Mouse (Mus musculus) layer of hippocampus, postnatal 10 days (tissue): ENCODE data around the gene C1galt1. TPM values are rescaled to one million over a fixed set of nuclear protein-coding genes. Genes with fewer than 3 reads are reported as not detected.

Experiments used
- DNase-seq, 2 experiments: peaks; one replicate each; pipeline ENCODE4 v3.0.0; 2021; ENCODE audit warnings: low spot score in 2 of 2
- long read RNA-seq: library from polyadenylated mRNA; stranded (forward); transcript quantifications from one replicate; pipeline ENCODE4 v2.0.0, GENCODE M21; 2023
- total RNA-seq, 2 experiments: library from RNA; stranded (reverse); gene quantifications; 2 replicates each; pipeline ENCODE4 v1.2.3; 2021

Gene C1galt1
- total RNA-seq, result 10 to 100 TPM; 12.8 to 13.2 TPM
- long read RNA-seq, full-length matches to known transcripts, result 3 of 5 reads
- long read RNA-seq, partial matches to known transcripts, result 0 of 5 reads
- long read RNA-seq, other reads (novel, unspliced or antisense), result 2 of 5 reads

DNA sequence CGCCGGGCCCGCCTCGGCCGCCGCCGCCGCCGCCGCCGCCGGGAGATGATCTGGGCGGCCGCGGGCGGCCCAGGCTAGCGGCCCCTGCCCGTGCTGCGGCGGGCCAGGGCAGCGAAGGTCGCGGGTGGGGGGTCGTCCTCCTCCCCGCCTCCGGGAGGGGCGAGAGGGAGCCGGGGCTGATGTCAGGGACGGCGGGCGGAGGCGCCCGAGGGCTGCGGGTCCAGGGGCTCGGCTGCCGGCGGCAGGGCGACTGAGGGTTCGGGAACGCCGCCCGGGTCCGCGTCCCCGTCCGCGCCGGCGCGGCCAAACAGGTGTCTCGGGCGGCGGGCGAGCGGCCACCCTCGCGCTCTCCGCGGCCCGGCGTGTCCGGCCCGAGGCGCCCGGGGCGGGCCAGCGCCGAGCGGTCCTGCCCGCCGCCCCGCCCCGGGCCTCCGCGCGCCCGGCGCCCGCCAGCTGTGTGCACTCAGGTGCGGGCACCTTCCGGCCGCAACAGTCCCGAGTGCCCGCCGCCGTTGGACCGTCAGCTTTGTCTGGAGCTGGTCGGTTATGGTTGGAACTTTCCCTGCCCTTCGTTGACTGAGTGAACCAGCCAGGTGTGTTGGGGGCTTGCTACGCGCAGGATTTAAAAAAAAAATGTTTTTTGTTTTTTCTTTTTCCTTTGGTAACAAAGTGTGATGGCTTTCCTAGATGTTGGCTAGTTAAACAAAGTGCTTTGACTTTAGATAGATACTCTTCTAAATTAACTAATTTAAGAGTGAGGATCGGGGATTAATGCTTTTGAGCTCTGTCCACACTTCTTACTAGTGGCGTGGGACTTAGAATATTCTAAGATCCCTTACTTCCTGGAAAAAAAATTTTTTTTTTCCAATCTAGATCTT, at the start of gene C1galt1:
Gene C1galt1, plus strand, starts transcription at position 41 of the 878 bp plus-strand sequence.
- peak in 1 of 2 experiments; percentile 18 for DNase-seq

DNA sequence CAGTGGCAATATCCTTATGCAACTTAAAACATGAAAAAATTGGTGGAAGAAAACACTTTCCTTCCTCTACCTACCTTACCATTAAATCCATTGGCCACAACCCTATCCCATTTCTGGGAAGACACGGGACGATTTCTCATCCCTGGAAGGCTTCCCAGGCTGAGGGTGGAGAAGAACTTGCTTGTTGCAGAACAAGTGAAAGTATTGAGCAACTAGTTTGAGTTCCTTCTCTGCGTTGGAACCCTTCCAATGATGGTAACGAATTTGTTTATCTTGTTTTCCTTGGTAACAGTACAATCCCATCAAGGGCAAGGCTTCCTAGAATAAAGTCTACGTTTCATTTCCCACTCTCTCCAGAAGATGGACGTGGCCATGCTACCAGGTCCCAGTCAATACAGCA, 44.7 kb upstream of the C1galt1 start:
- no peak for DNase-seq

DNA sequence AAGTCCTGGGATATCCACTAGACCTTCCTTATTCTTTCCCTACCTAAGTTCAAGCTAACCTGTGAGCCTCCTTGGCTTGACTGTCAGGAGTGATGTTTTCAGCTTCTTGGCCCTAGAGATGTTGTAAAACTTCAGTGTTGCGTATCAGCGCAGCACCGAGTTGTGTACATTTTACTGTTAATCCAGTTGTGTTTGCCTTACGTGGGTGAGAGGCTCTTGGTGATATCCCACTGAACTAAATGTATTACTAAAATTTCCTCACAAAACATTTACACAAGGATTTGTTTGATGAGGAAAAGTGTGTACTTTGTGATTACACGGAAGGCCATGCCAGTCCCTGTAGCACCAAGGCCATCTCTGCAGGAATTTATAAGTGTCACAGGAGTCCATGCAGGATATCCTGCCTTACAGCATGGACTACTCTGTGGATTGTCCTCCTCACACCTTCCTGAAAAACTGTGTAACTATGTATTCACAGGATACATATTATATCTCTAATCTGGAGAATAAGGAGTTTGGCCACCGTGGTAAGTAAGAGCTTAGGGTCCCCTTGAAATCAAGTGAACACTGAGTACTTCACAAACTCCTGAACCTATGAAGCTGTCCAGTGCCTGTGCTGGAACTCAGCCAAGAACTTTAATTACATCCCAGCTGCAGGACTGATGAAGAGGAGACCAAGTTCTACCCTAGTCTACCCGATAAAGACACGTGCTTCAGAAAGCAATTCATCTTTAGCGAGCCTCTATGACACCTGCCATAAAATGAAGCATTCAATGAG, 40.7 kb upstream of the C1galt1 start:
- no peak for DNase-seq

DNA sequence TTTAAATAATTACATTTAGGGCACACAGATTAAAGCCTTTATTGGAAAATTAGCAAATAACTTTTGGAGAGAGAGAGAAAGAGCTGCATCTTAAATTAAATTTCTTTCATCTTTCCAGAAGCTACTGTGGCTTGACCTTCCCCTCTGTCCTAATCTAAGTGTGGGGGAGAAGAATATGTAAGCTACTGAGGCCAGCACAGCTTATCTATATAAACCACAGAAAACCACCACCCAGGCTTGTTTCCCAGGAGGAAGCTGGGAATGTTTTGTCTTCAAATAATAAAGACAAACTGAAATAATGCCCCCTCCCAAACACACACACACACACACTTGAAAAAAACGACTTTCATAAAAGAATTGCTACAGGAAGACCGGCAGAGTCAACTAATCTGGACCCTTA, 30.5 kb upstream of the C1galt1 start:
- DNase-seq, result no peak

DNA sequence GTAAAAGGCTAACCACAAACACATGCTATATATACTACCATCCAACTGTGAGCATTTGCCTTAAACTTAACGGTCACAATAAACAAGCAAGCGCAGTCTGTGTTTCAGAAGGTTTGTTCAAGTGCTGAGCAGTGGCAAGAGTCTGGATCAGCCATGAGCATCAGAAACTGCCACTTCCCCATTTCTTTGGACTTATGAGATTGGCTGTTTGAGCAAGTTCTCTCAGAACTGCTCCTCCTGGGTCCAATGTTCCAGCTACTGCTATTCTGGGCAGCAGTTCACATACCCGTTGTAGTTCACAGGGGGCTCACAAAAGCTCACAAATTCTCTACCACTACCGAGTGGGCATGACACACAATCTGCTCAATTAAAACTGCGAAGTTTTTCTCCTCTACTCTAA, 28.4 kb upstream of the C1galt1 start:
- DNase-seq, result no peak

DNA sequence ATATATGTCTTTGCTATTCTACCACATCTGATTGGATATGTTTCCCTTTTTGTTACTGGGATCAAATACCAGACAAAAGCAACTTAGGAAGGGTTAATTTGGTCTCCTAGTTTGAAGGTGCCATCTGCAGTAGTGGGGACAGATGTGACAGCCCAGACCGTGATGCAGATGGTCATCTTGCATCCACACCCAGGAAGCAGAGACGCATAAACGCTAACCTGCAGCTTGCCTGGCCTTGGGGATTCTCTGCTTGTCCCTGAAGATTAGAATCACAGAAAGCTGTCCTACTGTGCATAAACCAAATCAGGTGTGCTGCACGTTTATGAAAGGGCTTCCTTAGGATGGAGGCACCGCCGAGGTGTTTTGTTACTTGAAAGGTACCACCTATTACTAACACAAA, 22.0 kb upstream of the C1galt1 start:
- no peak for DNase-seq

DNA sequence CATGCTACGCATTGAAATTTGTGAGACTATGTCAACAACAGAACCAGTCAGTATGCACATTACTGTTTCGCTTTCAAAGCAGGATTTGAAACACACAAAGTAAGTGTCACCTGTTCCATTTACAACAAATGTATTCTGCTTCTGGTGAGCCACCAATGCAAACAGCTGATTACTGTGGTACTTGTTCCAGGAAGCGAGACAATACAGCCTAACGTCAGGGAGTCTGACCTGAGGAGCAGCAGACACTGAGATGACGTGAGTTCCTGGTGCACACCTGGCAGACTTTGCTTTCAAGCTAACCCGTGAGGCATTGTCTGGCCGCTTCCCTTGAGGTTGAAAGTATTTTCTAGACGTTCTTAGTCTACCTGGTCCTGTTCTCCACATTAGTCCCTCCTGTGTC, 13.8 kb upstream of the C1galt1 start:
- no peak for DNase-seq

DNA sequence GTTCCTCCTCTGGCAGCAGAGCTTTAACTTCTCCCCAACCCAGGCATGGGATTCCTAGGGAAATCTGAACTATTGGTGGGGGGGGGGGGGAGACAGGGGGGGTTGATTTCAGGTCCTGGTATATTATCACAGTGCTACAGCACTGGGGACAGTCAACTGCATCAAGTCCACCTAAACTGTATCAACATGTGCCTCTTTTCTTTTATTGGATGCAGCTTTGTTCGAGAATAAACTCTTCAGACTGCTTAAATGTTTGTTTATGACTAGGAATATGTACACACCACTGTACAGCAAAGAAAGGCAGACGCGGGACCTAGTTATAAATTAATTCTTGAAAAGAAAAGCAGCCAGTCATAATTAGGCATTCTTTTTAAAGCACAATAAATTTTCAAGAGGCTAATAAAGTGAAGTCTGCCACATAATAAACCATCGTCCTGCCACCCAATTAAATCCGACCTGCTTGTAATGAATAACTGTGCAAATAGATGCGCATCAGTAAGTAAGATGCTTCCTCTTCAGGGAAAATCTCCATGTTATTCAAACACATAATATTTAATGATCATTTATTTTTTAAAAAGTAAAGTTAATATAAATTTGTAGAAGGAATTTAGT, 12.0 kb upstream of the C1galt1 start:
- DNase-seq, result no peak

DNA sequence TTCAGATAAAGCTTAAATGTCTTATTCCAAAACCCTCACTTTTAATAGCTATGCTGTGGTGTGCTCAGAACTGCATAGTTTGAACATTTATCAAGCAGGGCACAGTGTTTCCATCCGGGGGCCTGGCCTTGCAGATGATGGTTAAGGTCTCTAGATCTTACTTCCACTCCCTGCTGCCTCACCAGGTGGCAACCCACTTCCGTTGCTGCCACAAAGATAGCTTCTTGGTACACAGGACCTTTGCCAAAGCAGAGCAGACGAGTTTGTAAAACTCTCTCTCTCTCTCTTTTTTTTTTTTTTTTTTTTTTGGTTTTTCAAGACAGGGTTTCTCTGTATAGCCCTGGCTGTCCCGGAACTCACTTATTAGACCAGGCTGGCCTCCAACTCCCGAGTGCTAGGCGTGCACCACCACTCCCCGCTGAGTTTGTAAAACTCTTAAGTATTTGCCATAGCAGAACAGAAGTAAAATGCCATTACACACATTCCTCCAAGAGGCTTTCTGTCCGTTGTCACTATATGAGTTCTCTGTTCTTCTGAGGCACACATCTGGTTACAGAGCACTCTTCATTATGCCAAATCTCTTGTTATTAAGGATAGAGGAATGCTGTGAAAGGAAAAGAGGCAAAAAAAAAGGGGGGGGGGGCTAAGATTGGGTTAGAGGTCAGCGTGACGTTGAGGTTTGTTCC, 773 bp upstream of the C1galt1 start:
- no peak for DNase-seq

DNA sequence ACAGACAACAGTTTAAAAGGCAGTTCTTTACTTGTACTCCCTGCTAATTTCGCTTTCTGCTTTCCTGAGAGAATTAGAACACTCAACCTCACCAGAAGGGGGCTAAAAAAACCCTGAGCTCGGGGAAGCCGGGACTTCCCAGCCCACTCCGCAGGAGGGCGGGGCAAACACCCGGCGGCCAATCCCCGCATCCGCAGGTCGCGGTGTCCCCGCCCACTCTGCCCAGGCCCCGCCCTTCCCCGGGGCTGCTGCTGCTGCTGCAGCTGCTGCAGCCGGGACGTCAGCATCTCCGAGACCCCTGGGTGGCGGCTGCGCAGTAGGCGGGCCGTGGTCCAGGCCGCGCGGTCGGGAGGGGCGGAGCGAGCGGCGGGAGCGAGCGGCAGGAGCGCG, 235 bp upstream of the C1galt1 start:
- peak; percentile 96 to 98 for DNase-seq

DNA sequence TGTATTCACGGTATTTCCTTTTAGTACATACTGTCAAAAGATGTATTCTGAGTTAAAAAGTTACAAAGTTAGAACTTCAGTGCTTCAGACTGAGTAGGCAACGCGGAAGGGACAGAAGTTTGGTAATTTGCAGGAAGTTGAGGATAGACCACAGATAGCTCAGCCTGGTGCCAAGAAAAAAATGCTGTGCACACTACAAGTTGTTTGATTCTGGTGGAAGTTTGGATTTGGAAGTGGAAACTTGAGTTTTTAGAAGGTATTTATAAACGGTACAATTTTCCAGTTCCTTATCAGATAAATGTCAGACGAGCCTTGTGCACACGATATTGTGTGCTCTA, 1.0 kb downstream of the C1galt1 start:
- no peak for DNase-seq

DNA sequence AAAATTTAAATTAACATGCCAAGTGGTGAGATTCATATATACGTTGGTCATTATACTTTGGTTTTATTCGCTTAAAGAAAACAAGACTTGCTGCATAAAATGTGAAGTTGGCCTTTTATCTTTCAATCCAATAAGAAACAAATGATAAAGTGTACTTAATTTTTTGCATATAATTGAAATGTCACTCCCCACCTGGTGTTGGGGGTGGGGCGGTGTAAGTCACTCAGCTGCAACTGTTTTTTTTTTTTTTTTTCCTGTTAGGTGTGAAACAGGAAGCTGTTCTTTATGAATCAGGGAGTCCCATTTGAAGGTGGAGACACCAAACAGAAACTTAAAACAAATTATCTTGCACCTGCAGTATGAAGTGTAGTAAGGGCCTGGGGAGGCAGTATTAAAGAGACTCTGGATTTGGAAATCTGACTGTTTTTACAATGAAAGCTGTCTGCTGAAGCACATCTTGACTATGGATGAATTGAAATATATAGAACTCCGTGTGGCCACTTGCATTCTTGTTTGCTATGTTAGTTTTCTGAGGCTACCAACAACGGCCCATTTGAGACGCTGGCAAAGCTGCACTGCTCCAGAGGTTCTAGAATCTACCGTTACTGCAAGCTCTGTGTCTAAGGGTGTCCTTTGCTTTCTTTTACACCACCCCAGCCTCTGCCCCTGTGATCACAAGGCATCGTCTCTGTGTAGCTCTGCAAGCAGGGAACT, 2.2 kb downstream of the C1galt1 start:
- no peak for DNase-seq

DNA sequence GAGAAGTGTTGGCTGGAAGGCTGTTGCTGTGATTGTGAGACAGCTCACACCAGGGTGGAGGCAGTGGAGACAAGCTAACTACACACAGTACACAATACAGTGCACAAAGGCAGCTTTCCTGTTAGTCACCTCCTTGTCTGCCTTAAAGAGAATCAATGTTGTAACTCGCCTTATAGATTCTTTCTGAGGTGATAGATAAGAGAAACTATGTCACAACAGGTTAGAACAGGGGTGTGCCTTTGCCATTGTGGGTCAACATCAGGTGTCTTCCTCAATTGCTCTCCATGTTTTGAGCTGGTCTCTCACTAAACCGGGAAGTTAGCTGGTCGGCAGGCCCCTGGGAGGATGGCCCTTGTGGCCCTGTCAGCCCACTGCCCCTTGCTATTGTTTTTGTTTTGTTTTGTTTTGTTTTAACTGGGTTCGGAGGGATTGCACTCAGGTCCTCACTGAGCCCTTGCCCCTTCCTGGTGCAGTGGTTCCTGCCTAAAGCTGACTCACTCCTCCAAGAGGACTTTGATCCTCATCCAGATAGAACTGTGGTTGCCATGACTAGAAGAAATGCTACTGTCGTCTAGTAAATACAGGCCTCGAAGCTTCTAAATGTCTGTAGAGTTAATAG, 3.4 kb downstream of the C1galt1 start:
- DNase-seq, result no peak

DNA sequence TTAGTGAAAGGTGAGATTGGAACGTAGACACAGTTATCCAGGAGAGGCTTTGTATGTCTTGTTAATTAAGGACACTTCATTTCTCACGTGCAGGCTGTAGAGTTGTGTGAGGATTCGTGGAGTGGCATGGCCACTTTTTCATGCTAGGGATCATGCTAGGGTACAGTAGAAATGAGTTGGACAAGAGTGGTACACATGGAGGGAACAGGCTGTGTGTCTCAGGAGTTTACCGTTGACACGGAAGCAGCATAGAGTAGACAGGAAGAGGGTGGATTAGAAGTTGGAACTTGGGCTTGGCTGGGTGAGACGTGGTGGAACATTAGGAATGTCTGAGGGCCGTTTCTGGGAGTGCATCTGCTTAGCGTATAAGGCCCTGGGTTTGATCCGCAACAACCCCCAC, 4.1 kb downstream of the C1galt1 start:
- DNase-seq, result no peak

DNA sequence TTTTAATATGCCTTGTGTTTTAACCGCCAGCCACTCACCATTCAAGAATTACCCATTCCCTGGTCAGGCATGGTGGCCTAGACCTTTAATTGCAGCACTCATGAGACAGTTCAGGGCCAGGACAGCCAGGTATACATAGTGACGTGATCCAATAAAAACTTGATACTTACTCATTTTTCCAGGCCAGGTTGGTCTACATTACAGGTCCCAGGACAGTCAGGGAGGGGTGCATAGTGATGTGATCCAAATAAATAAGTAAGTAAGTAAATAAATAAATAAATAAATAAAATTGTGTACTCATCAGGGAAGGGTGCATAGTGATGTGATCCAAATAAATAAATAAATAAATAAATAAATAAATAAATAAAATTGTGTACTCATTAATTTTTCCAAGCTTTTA, 6.4 kb downstream of the C1galt1 start:
- DNase-seq, result no peak

DNA sequence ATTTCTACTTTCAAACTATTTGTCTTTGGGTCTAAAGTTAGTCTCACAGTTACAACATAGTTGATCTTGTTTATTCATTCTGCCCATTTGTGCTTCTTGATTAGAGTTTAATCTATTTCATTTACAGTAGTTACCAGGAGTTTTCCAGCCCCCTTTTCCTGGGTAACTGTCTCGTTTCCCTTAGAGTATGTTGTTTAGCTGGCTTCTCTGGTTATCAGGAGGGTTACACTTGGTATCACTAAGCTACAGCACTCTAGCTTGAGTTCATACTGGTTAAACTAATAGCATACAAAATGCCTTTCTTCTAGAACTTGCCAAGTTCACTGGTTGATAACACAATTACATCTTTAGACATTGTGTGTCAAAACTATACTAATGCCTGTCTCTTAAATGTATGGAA, 8.3 kb downstream of the C1galt1 start:
- DNase-seq, result no peak

DNA sequence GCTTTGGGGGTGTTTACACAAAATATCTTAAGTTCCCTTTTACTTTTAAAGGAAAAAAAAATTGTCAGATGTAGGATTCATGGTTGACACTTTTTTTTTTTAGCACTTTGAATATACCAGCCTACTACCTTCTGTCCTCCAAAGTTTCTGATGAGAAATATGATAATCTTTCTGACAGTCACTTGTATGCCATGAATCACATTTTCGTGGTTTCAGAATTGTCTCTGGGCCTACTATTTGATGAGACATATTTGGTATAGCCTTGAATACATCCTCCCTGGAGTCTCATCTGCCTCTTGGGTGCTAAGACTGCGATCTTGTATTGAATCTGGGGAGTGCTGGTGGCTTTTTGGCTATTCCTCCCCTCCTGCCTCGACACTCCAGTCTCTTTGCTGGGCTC, 8.8 kb downstream of the C1galt1 start:
- DNase-seq, result no peak

DNA sequence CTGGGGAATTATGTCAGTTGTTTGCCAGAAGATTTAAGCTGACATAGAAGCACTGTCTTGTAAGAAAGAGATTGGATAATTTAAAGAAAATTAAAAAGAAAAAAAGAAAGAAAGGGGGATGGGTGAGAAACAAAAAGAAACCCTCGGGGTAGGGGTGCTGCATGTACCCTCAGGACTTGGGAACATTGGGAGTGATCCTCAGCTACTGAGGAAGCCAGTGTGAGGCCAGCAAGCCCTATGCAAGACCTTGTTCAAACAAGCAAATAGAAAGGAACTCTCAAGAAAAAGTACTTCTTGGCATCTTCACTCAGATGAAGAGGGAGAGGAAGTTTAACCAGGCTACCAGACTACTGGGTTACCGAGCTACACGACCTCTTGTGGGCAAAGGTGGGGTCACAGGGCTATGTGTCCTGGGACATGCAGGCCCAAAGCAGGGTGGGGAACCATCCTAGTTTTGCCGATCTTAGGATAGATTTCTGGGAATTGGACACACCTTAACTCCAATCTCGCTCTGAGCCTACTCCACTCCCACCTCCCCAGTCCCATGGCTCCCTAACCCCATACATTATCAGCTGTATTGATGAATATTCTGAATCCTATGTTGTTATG, 12.1 kb downstream of the C1galt1 start:
- no peak for DNase-seq

DNA sequence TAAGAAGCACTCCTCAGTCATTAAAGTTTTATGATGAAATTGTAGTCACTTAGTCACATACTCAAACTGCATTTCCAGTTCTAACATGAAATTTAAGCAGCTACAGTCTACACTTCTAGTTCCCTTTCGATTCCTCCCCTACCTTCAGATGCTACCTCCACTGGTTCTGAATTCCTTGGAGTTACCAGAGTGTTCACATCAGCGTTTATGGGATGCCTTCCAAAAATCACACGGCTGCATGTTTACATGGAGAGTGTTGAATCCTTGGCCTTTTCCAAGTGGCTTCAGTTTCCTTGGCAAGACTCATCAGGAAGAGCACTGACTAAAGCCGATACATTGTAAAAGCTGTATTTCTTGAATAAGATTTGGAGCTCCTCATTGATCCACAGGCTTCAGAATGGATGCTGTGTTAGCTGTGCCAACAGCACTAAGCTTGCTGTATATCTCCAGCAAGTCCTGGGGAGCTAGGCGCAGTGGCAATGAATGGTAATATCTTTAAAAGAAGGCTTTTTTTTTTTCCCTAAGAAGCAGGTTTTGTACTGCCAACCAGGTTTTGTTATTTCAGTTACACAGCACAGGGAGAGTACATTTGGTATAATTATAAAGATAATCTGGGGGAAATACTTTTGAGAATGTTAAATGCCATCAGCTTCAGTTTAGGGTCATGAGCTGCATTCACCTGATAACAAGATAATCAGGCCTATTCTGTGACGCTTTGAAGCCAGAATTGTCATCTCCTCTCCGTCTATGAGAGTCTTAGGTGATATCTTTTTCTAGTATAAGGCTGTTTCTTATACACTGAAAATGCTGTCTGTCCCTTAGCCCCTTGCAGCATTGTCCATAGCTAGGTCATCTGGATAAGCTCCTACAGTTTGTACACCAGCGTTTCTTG, 13.0 kb downstream of the C1galt1 start:
- DNase-seq, result no peak
